Mouse (Mus musculus): ENCODE measurements around the gene Fmn2. TPM values are rescaled to one million over a fixed set of nuclear protein-coding genes. Genes with fewer than 3 reads are reported as not detected.

Gene Fmn2
- polyA plus RNA-seq, 1 experiment from 2014 or later = 0.78 TPM

- WGBS = 37% methylated on average over 8 of the region's 8 CpGs
- Histone ChIP-seq H3K36me3 (no peaks in the 10 kb centered on the region), H3K9ac (no peak overlapping the region), H3K4me3 (no peak overlapping the region), H3K27ac (ENCODE audit: poor library complexity, severe bottlenecking) (no peak overlapping the region), H3K4me1 (replicated peaks) (peaks cover 7% of the 10 kb centered on the region), H3K9me3 (replicated peaks) (no peaks in the 10 kb centered on the region), H3K4me2 (no peak overlapping the region), H3K27me3 (replicated peaks) (no peaks in the 10 kb centered on the region)
- no peak for ATAC-seq (ENCODE audit: insufficient number of reproducible peaks, low FRiP score)
Observed at GRCm38 (mm10) chr1:174826562-174826961, 324.9 kb downstream of the Fmn2 start.

- no peak for ATAC-seq (ENCODE audit: insufficient number of reproducible peaks, low FRiP score)
- Histone ChIP-seq H3K36me3 (no peaks in the 10 kb centered on the region), H3K27me3 (replicated peaks) (no peaks in the 10 kb centered on the region), H3K4me3 (no peak overlapping the region), H3K9ac (no peak overlapping the region), H3K4me2 (no peak overlapping the region), H3K9me3 (replicated peaks) (peaks cover 8% of the 10 kb centered on the region; the same call in 1 of the 2 replicates), H3K4me1 (replicated peaks) (no peaks in the 10 kb centered on the region), H3K27ac (ENCODE audit: poor library complexity, severe bottlenecking) (no peak overlapping the region)
- WGBS = 87% methylated on average over 23 of the region's 23 CpGs
Observed at GRCm38 (mm10) chr1:174836861-174837260, 335.2 kb downstream of the Fmn2 start.

DNA sequence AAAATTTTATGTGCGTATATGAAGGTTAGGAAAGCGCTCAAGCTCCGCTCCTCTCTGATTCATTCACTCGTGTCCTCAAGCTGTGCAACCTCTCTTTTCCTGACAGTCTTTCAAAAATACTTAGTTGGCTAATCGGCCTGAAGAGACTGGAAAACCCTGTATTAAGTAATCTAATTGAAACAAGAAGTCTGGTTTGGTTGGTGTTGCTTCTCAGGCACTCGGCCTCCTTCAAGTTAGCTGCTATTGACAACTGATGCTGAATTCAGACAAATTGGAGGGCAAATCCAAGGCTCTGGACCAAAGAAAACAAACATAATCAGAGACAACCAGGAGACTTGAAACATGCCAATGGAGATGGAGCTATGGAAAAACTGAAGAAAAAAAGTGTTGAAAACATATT, 343.2 kb downstream of the Fmn2 start:
- no peak overlapping the region for H3K27ac ChIP-seq (ENCODE audit: poor library complexity, severe bottlenecking)
- no peak overlapping the region for H3K4me2 ChIP-seq
- H3K4me1 ChIP-seq (replicated peaks) = no peaks in the 10 kb centered on the region
- no peaks in the 10 kb centered on the region for H3K9me3 ChIP-seq (replicated peaks)
- WGBS = 79% methylated on average over 6 of the region's 6 CpGs
- no peak overlapping the region for H3K9ac ChIP-seq
- no peak for ATAC-seq (ENCODE audit: insufficient number of reproducible peaks, low FRiP score)
- no peak overlapping the region for H3K4me3 ChIP-seq
- no peaks in the 10 kb centered on the region for H3K36me3 ChIP-seq
- no peaks in the 10 kb centered on the region for H3K27me3 ChIP-seq (replicated peaks)

DNA sequence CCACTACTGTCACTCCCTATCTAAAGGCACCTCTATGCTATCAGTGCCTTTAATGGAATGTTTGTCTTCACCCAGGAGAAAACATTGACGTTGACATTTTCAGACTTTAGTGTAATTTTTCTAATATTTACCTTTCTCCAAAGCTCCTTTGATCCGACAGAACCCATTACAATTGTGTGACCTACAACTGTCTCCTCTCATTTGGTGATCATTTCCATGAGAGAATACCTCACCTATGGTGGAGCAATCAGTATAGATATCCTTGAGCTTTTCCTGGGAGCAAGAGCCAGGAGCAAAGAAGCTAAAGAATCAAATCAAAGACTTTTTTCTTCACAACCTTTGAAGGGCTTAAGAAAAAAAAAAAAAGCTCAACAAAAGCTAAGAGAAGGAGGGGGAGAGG, 354.6 kb downstream of the Fmn2 start:
- 48% methylated on average over 2 of the region's 2 CpGs for WGBS

GRCm38 (mm10) chr1:174860407-174861118, 358.9 kb downstream of the Fmn2 start:
- H3K4me3 ChIP-seq = no peak overlapping the region
- no peak overlapping the region for H3K4me2 ChIP-seq
- H3K4me1 ChIP-seq (replicated peaks) = no peaks in the 10 kb centered on the region
- H3K27me3 ChIP-seq (replicated peaks) = no peaks in the 10 kb centered on the region
- no peak overlapping the region for H3K9ac ChIP-seq
- 66% methylated on average over 10 of the region's 10 CpGs for WGBS
- no peak for ATAC-seq (ENCODE audit: insufficient number of reproducible peaks, low FRiP score)
- no peaks in the 10 kb centered on the region for H3K9me3 ChIP-seq (replicated peaks)
- no peak overlapping the region for H3K27ac ChIP-seq (ENCODE audit: poor library complexity, severe bottlenecking)
- H3K36me3 ChIP-seq = no peaks in the 10 kb centered on the region

More for the DNA sequence above, 354.6 kb downstream of the Fmn2 start:
- Histone ChIP-seq H3K9ac (no peak overlapping the region), H3K4me3 (no peak overlapping the region), H3K27ac (ENCODE audit: poor library complexity, severe bottlenecking) (no peak overlapping the region), H3K36me3 (no peaks in the 10 kb centered on the region), H3K4me1 (replicated peaks) (no peaks in the 10 kb centered on the region), H3K4me2 (no peak overlapping the region), H3K9me3 (replicated peaks) (no peaks in the 10 kb centered on the region), H3K27me3 (replicated peaks) (no peaks in the 10 kb centered on the region)
- ATAC-seq (ENCODE audit: insufficient number of reproducible peaks, low FRiP score) = no peak

Other genes with a start within 250 kb of the Fmn2 start
- not detected in 2 replicates for gene Olfr419, start 249.8 kb upstream of the Fmn2 start, polyA plus RNA-seq (2016; fragmentation: Nextera tagmentation; extraction: Ambion mirVana)
- not detected in 2 replicates for gene Mptx1, start 171.3 kb upstream of the Fmn2 start, polyA plus RNA-seq (2016; fragmentation: Nextera tagmentation; extraction: Ambion mirVana)
- not detected in 2 replicates for gene Olfr417, start 136.7 kb upstream of the Fmn2 start, polyA plus RNA-seq (2016; fragmentation: Nextera tagmentation; extraction: Ambion mirVana)
- not detected in 2 replicates for gene Olfr248, start 110.8 kb upstream of the Fmn2 start, polyA plus RNA-seq (2016; fragmentation: Nextera tagmentation; extraction: Ambion mirVana)
- not detected in 2 replicates for gene Olfr414, start 77.8 kb upstream of the Fmn2 start, polyA plus RNA-seq (2016; fragmentation: Nextera tagmentation; extraction: Ambion mirVana)
- gene Olfr220, start 59.7 kb upstream of the Fmn2 start, polyA plus RNA-seq (2016; fragmentation: Nextera tagmentation; extraction: Ambion mirVana) = not detected in 2 replicates